Mouse (Mus musculus) monocyte, adult 59 days (primary cell): ENCODE data around the gene Rbm25. TPM values are rescaled to one million over a fixed set of nuclear protein-coding genes. Genes with fewer than 3 reads are reported as not detected.

Source experiments
- total RNA-seq, 2 experiments: library from RNA; stranded (reverse); gene quantifications; one replicate each; pipeline ENCODE4 v1.2.4; 2023

Rbm25 gene
- 100 to 1,000 TPM; 176 to 209 TPM for total RNA-seq

GRCm38 (mm10) chr12:83630936-83631335 lies at the start of gene Rbm25:
Gene Rbm25 (plus strand): TSS chr12:83631236.

DNA sequence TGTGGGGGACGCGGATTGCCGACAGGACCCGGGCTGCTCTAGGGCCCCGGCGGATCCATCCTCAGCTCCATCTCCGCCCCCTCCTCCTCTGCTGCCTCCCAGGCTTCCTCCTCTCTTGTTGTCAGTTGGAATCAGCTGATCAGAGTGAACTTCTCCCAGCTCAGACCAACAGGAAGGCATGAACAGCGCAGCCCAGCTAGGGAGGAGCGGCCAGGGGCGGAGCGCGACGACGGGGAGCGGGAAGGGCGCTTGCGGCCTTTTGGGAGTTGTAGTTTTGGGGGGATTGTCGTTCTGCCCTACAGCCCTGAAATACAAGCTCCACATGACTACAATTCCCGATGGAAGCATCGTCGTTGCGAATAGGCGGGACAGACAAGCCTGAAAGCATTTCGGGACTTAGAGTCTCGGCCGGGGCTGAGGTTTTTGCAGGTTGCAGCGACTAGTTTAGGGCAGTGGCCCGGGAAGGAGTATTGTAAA lies 34.0 kb upstream of the Rbm25 start, which contains the start of gene Zfyve1:
Gene Zfyve1, minus strand, starts transcription at position 198 of the 477 bp plus-strand sequence.

DNA sequence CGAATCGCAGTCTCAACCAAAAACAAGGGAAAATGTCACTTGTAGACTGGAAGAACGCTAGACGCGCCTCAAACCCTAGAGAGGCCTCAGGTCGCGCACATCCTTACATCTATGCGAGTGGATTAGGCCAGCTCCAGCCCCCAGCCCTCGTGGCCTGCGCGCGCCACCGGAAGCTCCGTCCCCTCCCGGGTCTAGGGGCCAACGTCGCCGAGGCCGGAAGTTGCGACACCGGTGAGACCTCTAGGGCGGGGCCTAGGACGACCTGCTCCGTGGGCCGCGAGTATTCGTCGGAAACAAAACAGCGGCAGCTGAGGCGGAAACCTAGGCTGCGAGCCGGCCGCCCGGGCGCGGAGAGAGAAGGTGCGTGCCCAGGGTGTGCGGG lies 56.9 kb downstream of the Rbm25 start, which contains the start of gene Psen1:
Gene Psen1, plus strand, starts transcription at position 219 of the 382 bp plus-strand sequence.

Other genes starting within 250 kb of the Rbm25 start
- gene Dpf3, start 143.5 kb upstream of the Rbm25 start, total RNA-seq = 1 to 10 TPM in 1 of 2 experiments, under 1 TPM in 1; 0.52 to 1.7 TPM
- 10 to 100 TPM; 10.9 to 14.9 TPM for gene Dcaf4, start 110.8 kb upstream of the Rbm25 start, total RNA-seq
- gene Zfyve1, start 34.0 kb upstream of the Rbm25 start, total RNA-seq = 10 to 100 TPM; 28.9 to 31.9 TPM
- 100 to 1,000 TPM; 135 to 141 TPM for gene Psen1, start 56.9 kb downstream of the Rbm25 start, total RNA-seq
- gene Papln, start 132.4 kb downstream of the Rbm25 start, total RNA-seq = under 1 TPM in 1 of 2 experiments, not detected in 1; 0.12 TPM